8 mouse cellular contexts compared by ENCODE assay signal in genomic region chr17:14545822-14546473, GRCm38 (mm10).
A peak's percentile ranks its signal among the peaks of the same experiment; 100 is the strongest.
DNase-seq lines count a peak whose midpoint lies in the region; ATAC-seq and TF ChIP-seq lines count a peak whose summit lies in the region.

No protein-coding gene starts in this region.

- DNase-seq in ES-E14 (ENCODE audit: low read depth, low spot score), result peak; percentile 48
- DNase-seq in brain, embryonic 14.5 days (ENCODE audit: low read depth), result peak; percentile 78
- DNase-seq in fibroblast of lung, adult 2 months (ENCODE audit: low read depth), result peak; percentile 83
- peak; percentile 62 to 78 for DNase-seq in layer of hippocampus, adult 8-10 months (ENCODE audit: low spot score in 2 of 2)
- DNase-seq in lung, postnatal 14 days, result peak; percentile 79
- peak; percentile 72 for DNase-seq in right cerebral cortex, adult 18-20 months
- DNase-seq in urinary bladder, postnatal 25 days (ENCODE audit: low spot score), result peak; percentile 83

- TF ChIP-seq POLR2A in brain, embryonic 14.5 days (IDR thresholded peaks at IDR 0.05; ENCODE audit: borderline replicate concordance, extremely low read depth, insufficient read depth, insufficient read length, poor library complexity, severe bottlenecking), result no peak

- no peaks in the 10 kb centered on the region for H3K4me1 ChIP-seq in ES-E14 (ENCODE audit: control insufficient read depth in 2 of 2, insufficient read depth in 2 of 2, low read length in 2 of 2, poor library complexity in 1 of 2)
- H3K4me1 ChIP-seq in heart, embryonic 14.5 days (ENCODE audit: control insufficient read depth in 2 of 2, insufficient read depth in 2 of 2, low read length in 2 of 2), result no peaks in the 10 kb centered on the region

- in situ Hi-C loops in ES-E14 (cut with MboI; ENCODE audit: low sequenced_read_pairs in 2 of 2, unreplicated experiment in 2 of 2), result loop anchor here in 1 of 2 experiments (10.0 kb wide), 1 partner anchor 359 kb away; no protein-coding TSS in a partner anchor

- no peak; the same call in 1 of the 2 replicates for ATAC-seq in heart, embryonic 14.5 days (ENCODE audit: insufficient number of reproducible peaks, insufficient read depth, low FRiP score, low read depth)

- 28% methylated on average over 16 of the region's 16 CpGs for WGBS in heart, embryonic 14.5 days

- H3K4me3 ChIP-seq in ES-E14 (ENCODE audit: insufficient read depth in 1 of 2, low read depth in 1 of 2, low read length in 2 of 2, poor library complexity in 1 of 2, severe bottlenecking in 1 of 2), result peak overlapping the region in 1 of 2 experiments; percentile 16; a peak in 1 of 4 replicates
- no peak overlapping the region for H3K4me3 ChIP-seq in heart, embryonic 14.5 days (ENCODE audit: control insufficient read depth in 1 of 2, insufficient read depth in 1 of 2, low read depth in 1 of 2, low read length in 2 of 2)

- H3K27ac ChIP-seq in ES-E14 (ENCODE audit: insufficient read depth, low read depth, low read length, poor library complexity, severe bottlenecking), result no peak overlapping the region
- H3K27ac ChIP-seq in heart, embryonic 14.5 days (replicated peaks in 1 of 2; ENCODE audit: control insufficient read depth in 1 of 2, insufficient read depth in 1 of 2, low read depth in 2 of 2, low read length in 2 of 2), result no peak overlapping the region

- no peaks in the 10 kb centered on the region for H3K27me3 ChIP-seq in heart, embryonic 14.5 days (ENCODE audit: control insufficient read depth, insufficient read depth, low read length)

- H3K4me2 ChIP-seq in heart, embryonic 14.5 days (ENCODE audit: low read length), result 0 out of 2 replicates have a peak overlapping the region, but pooled peaks have one; percentile 19

- H3K36me3 ChIP-seq in ES-E14 (ENCODE audit: control insufficient read depth, insufficient read depth, low read length, poor library complexity, severe bottlenecking), result no peaks in the 10 kb centered on the region
- no peaks in the 10 kb centered on the region for H3K36me3 ChIP-seq in heart, embryonic 14.5 days (ENCODE audit: control insufficient read depth, insufficient read depth, low read length)

- peak; percentile 79 for TF ChIP-seq CTCF in brain, embryonic 14.5 days (IDR thresholded peaks at IDR 0.05; ENCODE audit: borderline replicate concordance, extremely low read depth, insufficient read depth, insufficient read length)

- H3K9ac ChIP-seq in ES-E14 (ENCODE audit: insufficient read depth, low read depth, low read length, poor library complexity, severe bottlenecking), result no peak overlapping the region
- no peak overlapping the region for H3K9ac ChIP-seq in heart, embryonic 14.5 days (ENCODE audit: low read length)

- H3K9me3 ChIP-seq in ES-E14 (ENCODE audit: control insufficient read depth, insufficient read depth, low read depth, low read length), result no peaks in the 10 kb centered on the region
- H3K9me3 ChIP-seq in heart, embryonic 14.5 days (ENCODE audit: control insufficient read depth, low read length), result peaks cover 11% of the 10 kb centered on the region; the same call in 1 of the 2 replicates

TF ChIP-seq in ES-E14, 5 proteins besides CTCF, POLR2A, EP300 and RAD21:
- no peak for TF ChIP-seq MAFK (IDR thresholded peaks at IDR 0.05; ENCODE audit: insufficient read depth, low read depth, low read length)
- TF ChIP-seq ZC3H11A (IDR thresholded peaks at IDR 0.05; ENCODE audit: borderline replicate concordance, low read depth, low read length), result peak; percentile 82; the same call in 1 of the 2 replicates
- no peak for TF ChIP-seq HCFC1 (IDR thresholded peaks at IDR 0.05; ENCODE audit: borderline replicate concordance, insufficient read depth, low read length)
